Mouse (Mus musculus) myocyte (in vitro differentiated cells): ENCODE measurements around the gene Rdm1.

Experiments used
- CEBPB ChIP-seq: IDR thresholded peaks from 2 replicates; pipeline ENCODE4 v1.6.1; 2011; ENCODE audit warnings: mild to moderate bottlenecking, moderate library complexity; ENCODE audit not compliant: poor library complexity, insufficient read depth, severe bottlenecking
- E2F4 ChIP-seq: IDR thresholded peaks from one replicate; pipeline ENCODE4 v1.6.1; 2011; ENCODE audit warnings: mild to moderate bottlenecking, control low read depth, moderate library complexity; ENCODE audit not compliant: insufficient read depth
- MAX ChIP-seq: IDR thresholded peaks from one replicate; pipeline ENCODE4 v1.6.1; 2011; ENCODE audit warnings: low read depth, mild to moderate bottlenecking, control low read depth
- MYOD1 ChIP-seq, 3 experiments: IDR thresholded peaks; one replicate each; pipeline ENCODE4 v1.6.1; 2011; ENCODE audit warnings: control low read depth in 2 of 3, low read depth in 2 of 3, mild to moderate bottlenecking in 2 of 3, moderate library complexity in 1 of 3; ENCODE audit not compliant: insufficient read length in 2 of 3, control insufficient read depth in 1 of 3
- MYOG ChIP-seq, 3 experiments: IDR thresholded peaks; one replicate each; pipeline ENCODE4 v1.6.1; 2011; ENCODE audit warnings: control low read depth in 2 of 3, low read depth in 2 of 3, mild to moderate bottlenecking in 2 of 3; ENCODE audit not compliant: insufficient read length in 2 of 3, control insufficient read depth in 1 of 3, insufficient read depth in 1 of 3
- POLR2A ChIP-seq: IDR thresholded peaks from one replicate; pipeline ENCODE4 v1.6.1; 2011; ENCODE audit warnings: low read depth, mild to moderate bottlenecking, control low read depth, moderate library complexity; ENCODE audit not compliant: insufficient read length
- POLR2AphosphoS2 ChIP-seq: IDR thresholded peaks from one replicate; pipeline ENCODE4 v1.6.1; 2011; ENCODE audit warnings: low read depth, control low read depth; ENCODE audit not compliant: insufficient read length
- SRF ChIP-seq: IDR thresholded peaks from one replicate; pipeline ENCODE4 v1.6.1; 2011; ENCODE audit warnings: low read depth; ENCODE audit not compliant: control insufficient read depth, insufficient read length
- TCF3 ChIP-seq: IDR thresholded peaks from one replicate; pipeline ENCODE4 v1.6.1; 2011; ENCODE audit warnings: low read depth, control low read depth; ENCODE audit not compliant: insufficient read length
- USF1 ChIP-seq: IDR thresholded peaks from one replicate; pipeline ENCODE4 v1.6.1; 2011; ENCODE audit warnings: low read depth, mild to moderate bottlenecking, control low read depth, moderate library complexity

DNA sequence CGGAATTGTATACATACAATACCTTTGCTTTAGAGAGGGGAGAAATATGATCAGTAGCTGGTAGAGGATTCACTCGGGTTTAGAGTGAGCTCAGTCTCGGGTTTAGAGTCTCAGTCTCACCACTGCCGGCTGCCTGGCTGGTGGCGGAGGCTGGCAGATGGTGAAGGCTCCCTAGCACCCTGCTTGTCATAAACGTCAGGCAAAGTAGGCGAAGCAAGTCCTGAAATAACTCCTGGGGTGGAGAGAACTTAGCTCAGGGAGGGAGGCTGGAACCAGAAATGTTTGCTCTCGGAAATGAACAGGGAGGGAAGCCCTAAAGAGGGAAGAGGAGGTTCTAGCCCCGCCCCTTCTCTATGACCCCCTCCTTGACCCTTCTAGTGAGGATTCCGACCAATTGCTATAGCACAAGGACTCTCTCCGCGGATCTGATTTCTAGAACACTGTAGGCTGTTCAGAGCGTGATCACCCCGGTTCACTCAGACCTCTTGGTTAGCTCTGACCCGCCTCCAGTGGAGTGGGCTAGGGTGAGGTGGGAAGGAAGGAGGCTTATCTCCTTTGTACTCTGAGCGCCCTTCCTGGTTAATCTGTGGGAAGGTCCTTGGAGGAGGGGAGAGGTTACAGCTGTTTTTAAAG, 46.1 kb downstream of the Rdm1 start:
- no peak for TF ChIP-seq MYOG (IDR thresholded peaks at IDR 0.05; ENCODE audit: control insufficient read depth in 1 of 3, insufficient read depth in 1 of 3, insufficient read length in 2 of 3, low read depth in 2 of 3)
- TF ChIP-seq MAX = no peak
- no peak for TF ChIP-seq MYOD1 (IDR thresholded peaks at IDR 0.05; ENCODE audit: control insufficient read depth in 1 of 3, insufficient read length in 2 of 3, low read depth in 2 of 3)
- no peak for TF ChIP-seq POLR2A
- no peak for TF ChIP-seq CEBPB
- no peak for TF ChIP-seq TCF3
- TF ChIP-seq POLR2AphosphoS2 = no peak
- TF ChIP-seq E2F4 = no peak
- TF ChIP-seq USF1 = no peak
- no peak for TF ChIP-seq SRF
